Mouse (Mus musculus) right cerebral cortex, postnatal 4 days (tissue): ENCODE results near the gene Clec2e.

ENCODE experiments used
- DNase-seq: peaks from one replicate; pipeline ENCODE4 v3.0.0-alpha.2; 2022

The Clec2e gene

GRCm38 (mm10) chr6:129056237-129056636, 44.5 kb downstream of the Clec2e start:
- no peak for DNase-seq

- DNase-seq: no peak
Measured at GRCm38 (mm10) chr6:129051731-129052130, 49.0 kb downstream of the Clec2e start.

GRCm38 (mm10) chr6:129051086-129051485, 49.6 kb downstream of the Clec2e start:
- no peak for DNase-seq

- no peak for DNase-seq
Measured at GRCm38 (mm10) chr6:129049596-129050251, 51.0 kb downstream of the Clec2e start.

- peak; percentile 39 for DNase-seq
Measured at GRCm38 (mm10) chr6:129048857-129049473, 51.7 kb downstream of the Clec2e start.

GRCm38 (mm10) chr6:129048381-129048780, 52.3 kb downstream of the Clec2e start:
- DNase-seq: no peak

GRCm38 (mm10) chr6:129045601-129046000, 55.1 kb downstream of the Clec2e start, which contains the start of gene Klrb1f:
Gene Klrb1f (plus strand): TSS chr6:129045901.
- DNase-seq: no peak

GRCm38 (mm10) chr6:129042470-129042869, 58.2 kb downstream of the Clec2e start:
- no peak for DNase-seq
